Mouse (Mus musculus) adrenal gland, postnatal 36 days (tissue): ENCODE results near the gene Gatad2b. TPM values are rescaled to one million over a fixed set of nuclear protein-coding genes. Genes with fewer than 3 reads are reported as not detected.
A peak's percentile ranks its signal among the peaks of the same experiment; 100 is the strongest.

Experiments
- DNase-seq, 2 experiments: peaks; one replicate each; pipeline ENCODE4 v3.0.0; 2021; ENCODE audit warnings: mixed read lengths in 1 of 2
- total RNA-seq, 2 experiments: library from RNA; stranded (reverse); gene quantifications; 2 replicates each; pipeline ENCODE4 v1.2.3; 2021

Gene Gatad2b
- total RNA-seq, 2 experiments from 2014 or later: 62.2 to 66.2 TPM

DNA sequence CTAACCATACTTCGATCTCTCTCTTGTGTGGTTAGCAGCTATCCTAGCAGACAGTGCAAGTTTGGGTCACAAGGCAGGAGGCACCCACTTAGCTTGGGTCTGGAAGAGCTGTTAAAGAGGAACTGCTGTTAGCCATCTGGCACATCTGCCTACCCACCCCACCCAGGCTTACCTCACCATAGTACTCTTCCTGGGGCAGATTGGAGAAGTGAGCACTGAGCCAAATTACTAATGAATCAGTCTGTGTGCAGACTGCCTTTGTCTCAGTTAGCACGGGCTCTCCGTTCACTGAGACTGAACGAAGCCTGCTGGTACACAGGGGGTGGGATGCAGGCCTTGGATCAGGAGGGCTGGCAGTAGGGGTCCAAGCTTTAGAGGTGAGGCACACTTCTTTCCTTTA is 90.7 kb downstream of the Gatad2b start:
- no peak for DNase-seq

GRCm38 (mm10) chr3:90384851-90385375 is 91.9 kb downstream of the Gatad2b start:
- DNase-seq: no peak

GRCm38 (mm10) chr3:90386817-90387216 is 93.8 kb downstream of the Gatad2b start:
- peak in 1 of 2 experiments; percentile 30 for DNase-seq

GRCm38 (mm10) chr3:90387483-90387882 is 94.5 kb downstream of the Gatad2b start:
- DNase-seq: peak; percentile 68 to 86

GRCm38 (mm10) chr3:90388192-90388591 is 95.2 kb downstream of the Gatad2b start:
- no peak for DNase-seq

- DNase-seq: peak; percentile 65 to 81
These were observed 95.9 kb downstream of the Gatad2b start for GRCm38 (mm10) chr3:90388726-90389510.

GRCm38 (mm10) chr3:90389511-90390490 is 96.8 kb downstream of the Gatad2b start, which contains the start of gene Slc27a3:
Slc27a3 (minus strand) TSS chr3:90389938.
- peak; percentile 81 to 86 for DNase-seq

- peak; percentile 59 to 65 for DNase-seq
These were observed 98.0 kb downstream of the Gatad2b start for GRCm38 (mm10) chr3:90391004-90391403.

GRCm38 (mm10) chr3:90391941-90392340 is 99.0 kb downstream of the Gatad2b start:
- no peak for DNase-seq

DNA sequence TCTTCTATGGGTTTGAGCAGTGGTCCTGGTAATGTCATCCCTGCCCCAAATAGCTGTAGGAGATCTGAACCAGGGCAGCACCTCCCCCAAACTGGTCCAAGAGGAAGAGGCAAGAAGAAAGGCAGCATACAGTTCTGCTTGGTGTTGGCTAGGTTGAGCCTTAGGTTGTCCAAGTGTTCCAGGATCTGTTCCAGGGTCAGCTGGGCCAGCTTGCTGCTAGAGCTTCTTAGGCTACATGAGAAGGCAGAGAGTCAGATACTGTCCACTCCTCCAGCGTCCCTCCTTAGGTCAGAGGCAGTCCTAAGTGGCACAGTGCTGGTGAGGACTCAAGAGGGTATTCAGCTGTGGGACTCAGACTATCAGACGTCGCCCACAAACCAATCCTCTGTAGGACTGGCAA is 99.7 kb downstream of the Gatad2b start:
- no peak for DNase-seq

DNA sequence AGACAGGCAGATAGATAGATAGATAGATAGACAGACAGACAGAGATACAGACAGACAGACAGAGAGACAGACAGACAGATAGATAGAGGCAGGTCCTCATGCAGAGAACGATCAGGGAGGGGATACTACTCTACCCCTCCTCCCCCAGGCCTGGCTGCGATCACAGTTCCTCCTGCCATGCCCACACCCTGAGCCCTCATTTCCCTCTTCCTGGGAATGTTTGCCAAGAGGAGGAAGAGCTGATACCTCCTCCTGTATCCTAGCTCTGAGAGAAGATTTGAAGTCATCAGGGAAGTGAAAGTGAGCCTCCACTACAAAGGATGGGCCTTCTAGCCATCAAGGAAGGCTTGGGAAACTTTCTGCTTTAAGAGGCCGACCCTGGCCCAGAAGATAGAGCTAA is 102.7 kb downstream of the Gatad2b start:
- no peak for DNase-seq

- DNase-seq: no peak
These were observed 108.0 kb downstream of the Gatad2b start for GRCm38 (mm10) chr3:90400993-90401392.

DNA sequence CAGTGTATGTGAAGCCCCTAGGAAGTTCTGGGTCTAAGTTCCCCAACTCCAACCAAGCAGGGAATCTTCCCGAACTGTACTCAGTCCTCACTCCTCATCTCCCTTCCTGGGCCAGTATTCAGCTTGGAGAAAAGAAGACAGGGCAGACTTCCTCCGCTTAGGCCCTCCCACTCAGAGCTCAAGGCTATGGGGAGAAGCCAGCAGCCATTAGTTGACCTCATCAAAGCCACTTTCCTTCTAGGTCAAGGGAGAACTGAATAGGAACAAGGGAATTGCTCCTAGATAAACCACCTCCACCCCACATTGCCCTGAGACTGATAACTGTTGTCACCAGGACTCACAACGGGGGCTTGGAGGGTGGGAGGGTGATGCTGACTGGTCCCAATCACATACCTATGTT is 111.1 kb downstream of the Gatad2b start:
- peak; percentile 72 to 75 for DNase-seq

DNA sequence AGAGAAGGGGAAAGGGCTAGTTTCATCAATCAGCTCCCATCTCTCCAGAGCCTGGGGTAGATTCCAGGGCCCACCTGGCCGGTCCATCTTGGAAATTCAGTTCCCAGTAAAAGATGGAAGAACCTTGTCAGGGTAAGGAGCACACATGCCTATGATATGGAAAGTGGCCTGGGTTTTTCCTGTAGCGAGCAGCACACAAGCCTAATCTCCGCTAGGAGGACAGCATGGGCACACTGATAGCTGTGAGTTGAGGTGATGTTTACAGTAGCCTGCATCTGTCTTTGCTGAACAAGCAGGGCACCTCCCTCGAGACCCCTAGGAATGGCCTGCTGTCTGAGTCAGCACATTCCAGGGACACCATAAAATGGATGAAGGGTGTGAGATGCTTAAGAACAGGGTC is 111.6 kb downstream of the Gatad2b start:
- DNase-seq: no peak

DNA sequence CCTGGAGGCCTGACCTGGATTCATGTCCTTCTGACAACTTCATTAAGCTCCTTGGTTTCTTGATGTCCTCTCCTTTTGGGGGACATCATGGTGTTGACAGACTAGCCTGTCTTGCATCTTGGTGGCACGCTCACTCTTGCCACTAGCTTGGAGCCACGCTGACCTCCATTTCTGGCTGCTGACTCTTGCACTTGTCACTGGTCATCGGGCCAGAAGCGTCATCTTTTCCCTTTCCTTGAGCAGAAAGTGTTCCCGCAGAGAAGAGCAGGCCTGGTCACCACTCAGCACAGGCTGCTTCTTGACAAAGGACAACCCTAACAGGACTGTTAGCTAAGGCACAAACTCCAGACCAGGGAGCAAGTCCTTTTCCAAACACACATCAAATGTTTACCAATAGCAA is 113.4 kb downstream of the Gatad2b start:
- DNase-seq: peak in 1 of 2 experiments; percentile 52

- DNase-seq: no peak
These were observed 115.7 kb downstream of the Gatad2b start for GRCm38 (mm10) chr3:90408721-90409120.

DNA sequence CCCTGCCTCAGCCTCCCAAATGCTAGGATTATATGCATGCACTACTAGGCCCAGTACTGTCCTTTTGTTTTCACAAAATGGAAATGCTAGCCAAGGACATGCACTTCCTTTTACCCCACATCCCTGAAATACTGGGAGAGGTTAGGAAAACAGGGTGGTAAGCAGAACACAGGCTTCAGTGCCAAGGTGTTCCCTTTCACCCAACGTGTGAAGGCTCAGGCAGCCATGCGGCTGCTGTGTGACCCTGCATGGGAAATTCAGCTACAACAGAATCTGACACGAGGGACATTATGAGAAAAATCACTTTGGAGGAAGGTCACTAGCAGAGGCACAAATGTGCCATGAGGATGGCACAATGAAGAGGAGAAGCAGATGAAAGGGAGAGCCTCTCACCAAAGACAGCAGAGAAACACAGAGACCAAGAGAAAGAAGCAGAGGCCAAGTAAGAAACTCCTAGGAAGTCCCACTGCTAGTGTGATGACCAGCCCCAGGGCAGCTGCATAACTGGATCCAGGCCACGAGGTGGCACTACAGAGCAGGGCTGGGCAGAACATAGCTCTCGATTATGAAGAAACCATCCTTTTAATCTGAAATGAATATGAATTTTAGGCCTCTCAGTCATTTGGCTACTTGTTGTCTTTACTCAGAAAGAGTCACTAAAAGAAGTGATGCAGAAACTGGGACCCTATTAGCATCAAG is 119.5 kb downstream of the Gatad2b start:
- DNase-seq: peak; percentile 86 to 90

DNA sequence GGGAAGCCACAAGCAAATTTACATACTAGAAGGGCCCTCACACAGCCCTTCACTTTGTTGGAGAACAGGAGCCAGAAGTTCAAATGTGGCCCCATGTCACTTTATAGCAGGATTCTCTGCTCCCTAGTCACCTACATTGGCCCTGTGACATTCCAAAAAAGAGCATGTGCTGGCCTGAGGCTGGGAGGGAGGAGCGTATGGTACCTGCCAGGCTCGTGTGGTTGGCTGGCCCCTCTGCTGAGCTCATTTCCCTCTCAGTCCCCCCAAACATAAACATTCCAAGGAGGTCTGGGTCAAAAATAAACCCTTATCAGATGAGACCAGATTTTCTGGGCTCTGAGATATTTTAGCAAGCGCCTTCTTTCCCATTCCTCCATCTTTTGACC is 120.0 kb downstream of the Gatad2b start:
- DNase-seq: no peak
